Mouse (Mus musculus) myocyte (in vitro differentiated cells): Measurements from ENCODE around the gene Mlxip. TPM values are rescaled to one million over a fixed set of nuclear protein-coding genes. Genes with fewer than 3 reads are reported as not detected.

Experiments
- H3K27me3 ChIP-seq: one replicate; pipeline ENCODE4 v1.6.1; 2011; ENCODE audit not compliant: control insufficient read depth, insufficient read depth, insufficient read length
- H3K36me3 ChIP-seq: one replicate; pipeline ENCODE4 v1.6.1; 2011; ENCODE audit not compliant: control insufficient read depth, insufficient read depth
- H3K4me2 ChIP-seq: one replicate; pipeline ENCODE4 v1.6.1; 2011; ENCODE audit warnings: low read depth, control low read depth
- H3K4me3 ChIP-seq: one replicate; pipeline ENCODE4 v1.5.1; 2011; ENCODE audit warnings: mild to moderate bottlenecking, control low read depth, moderate library complexity
- H3K79me2 ChIP-seq: one replicate; pipeline ENCODE4 v1.6.1; 2011; ENCODE audit not compliant: control insufficient read depth, insufficient read depth
- H3ac ChIP-seq: one replicate; pipeline ENCODE4 v1.6.1; 2011; ENCODE audit not compliant: control insufficient read depth, insufficient read length
- CEBPB ChIP-seq: IDR thresholded peaks from 2 replicates; pipeline ENCODE4 v1.6.1; 2011; ENCODE audit warnings: mild to moderate bottlenecking, moderate library complexity; ENCODE audit not compliant: poor library complexity, insufficient read depth, severe bottlenecking
- E2F4 ChIP-seq: IDR thresholded peaks from one replicate; pipeline ENCODE4 v1.6.1; 2011; ENCODE audit warnings: mild to moderate bottlenecking, control low read depth, moderate library complexity; ENCODE audit not compliant: insufficient read depth
- MAX ChIP-seq: IDR thresholded peaks from one replicate; pipeline ENCODE4 v1.6.1; 2011; ENCODE audit warnings: low read depth, mild to moderate bottlenecking, control low read depth
- MYOD1 ChIP-seq, 3 experiments: IDR thresholded peaks; one replicate each; pipeline ENCODE4 v1.6.1; 2011; ENCODE audit warnings: control low read depth in 2 of 3, low read depth in 2 of 3, mild to moderate bottlenecking in 2 of 3, moderate library complexity in 1 of 3; ENCODE audit not compliant: insufficient read length in 2 of 3, control insufficient read depth in 1 of 3
- MYOG ChIP-seq, 3 experiments: IDR thresholded peaks; one replicate each; pipeline ENCODE4 v1.6.1; 2011; ENCODE audit warnings: control low read depth in 2 of 3, low read depth in 2 of 3, mild to moderate bottlenecking in 2 of 3; ENCODE audit not compliant: insufficient read length in 2 of 3, control insufficient read depth in 1 of 3, insufficient read depth in 1 of 3
- POLR2A ChIP-seq: IDR thresholded peaks from one replicate; pipeline ENCODE4 v1.6.1; 2011; ENCODE audit warnings: low read depth, mild to moderate bottlenecking, control low read depth, moderate library complexity; ENCODE audit not compliant: insufficient read length
- POLR2AphosphoS2 ChIP-seq: IDR thresholded peaks from one replicate; pipeline ENCODE4 v1.6.1; 2011; ENCODE audit warnings: low read depth, control low read depth; ENCODE audit not compliant: insufficient read length
- REST ChIP-seq: IDR thresholded peaks from one replicate; pipeline ENCODE4 v1.6.1; 2011; ENCODE audit warnings: mild to moderate bottlenecking, control low read depth, moderate library complexity; ENCODE audit not compliant: insufficient read depth, insufficient read length
- SRF ChIP-seq: IDR thresholded peaks from one replicate; pipeline ENCODE4 v1.6.1; 2011; ENCODE audit warnings: low read depth; ENCODE audit not compliant: control insufficient read depth, insufficient read length
- TCF12 ChIP-seq: IDR thresholded peaks from one replicate; pipeline ENCODE4 v1.6.1; 2011; ENCODE audit warnings: mild to moderate bottlenecking, control low read depth; ENCODE audit not compliant: poor library complexity, insufficient read depth, severe bottlenecking
- TCF3 ChIP-seq: IDR thresholded peaks from one replicate; pipeline ENCODE4 v1.6.1; 2011; ENCODE audit warnings: low read depth, control low read depth; ENCODE audit not compliant: insufficient read length
- USF1 ChIP-seq: IDR thresholded peaks from one replicate; pipeline ENCODE4 v1.6.1; 2011; ENCODE audit warnings: low read depth, mild to moderate bottlenecking, control low read depth, moderate library complexity
- polyA plus RNA-seq: library from polyadenylated mRNA; unstranded; fragments of >200 nt; fragmentation: generic; extraction: Trizol; gene quantifications from one replicate; pipeline ENCODE4 v1.2.1, GENCODE M21; 2012; ENCODE audit warnings: missing spikeins

Mlxip gene
- polyA plus RNA-seq, 1 experiment: 6.0 TPM

DNA sequence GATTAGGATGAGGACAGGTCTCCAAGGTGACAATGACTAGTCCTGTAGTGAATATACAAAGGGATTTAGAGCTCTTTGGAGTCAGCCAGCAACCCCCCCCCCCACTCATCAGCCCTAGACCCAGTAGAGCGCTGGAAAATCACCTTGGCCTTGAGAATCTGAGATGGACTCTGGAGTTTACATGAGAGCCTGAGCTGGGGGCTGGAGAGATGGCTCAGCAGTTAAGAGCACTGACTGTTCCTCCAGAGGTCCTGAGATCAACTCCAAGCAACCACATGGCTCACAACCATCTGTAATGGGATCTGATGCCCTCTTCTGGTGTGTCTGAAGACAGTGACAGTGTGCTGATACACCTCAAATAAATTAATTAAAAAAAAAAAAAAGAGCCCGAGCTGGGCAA is 46.6 kb upstream of the Mlxip start:
- Histone ChIP-seq H3K27me3 (no peaks in the 10 kb centered on the region), H3K4me2 (no peak overlapping the region), H3K79me2 (peaks cover 18% of the 10 kb centered on the region), H3ac (no peak overlapping the region), H3K36me3 (no peaks in the 10 kb centered on the region), H3K4me3 (no peak overlapping the region)
- TF ChIP-seq E2F4 (no peak), MAX (no peak), REST (no peak), CEBPB (no peak), MYOD1 (IDR thresholded peaks at IDR 0.05; ENCODE audit: control insufficient read depth in 1 of 3, insufficient read length in 2 of 3, low read depth in 2 of 3) (no peak), USF1 (no peak), TCF12 (no peak), TCF3 (no peak)

DNA sequence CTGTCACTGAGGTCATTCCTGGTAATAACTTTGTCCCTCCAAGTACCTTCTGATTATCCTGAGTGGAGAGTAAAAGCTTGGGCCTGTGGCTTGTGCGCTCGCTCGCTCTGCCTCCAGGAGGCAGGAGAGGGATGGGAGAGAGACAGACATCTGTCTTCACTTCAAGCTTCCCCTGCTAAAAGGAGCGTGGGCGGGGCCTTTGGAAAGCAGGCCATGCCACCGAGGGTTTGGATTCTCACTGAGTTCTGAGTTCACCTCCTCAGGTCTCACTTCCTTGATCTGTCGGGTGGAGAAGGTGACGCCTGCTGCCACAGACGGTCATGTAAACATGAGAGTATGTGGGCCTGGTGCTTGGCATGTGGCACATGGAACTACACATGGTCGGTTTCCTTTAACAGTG is 44.2 kb upstream of the Mlxip start:
- no peaks in the 10 kb centered on the region for H3K36me3 ChIP-seq
- no peak overlapping the region for H3ac ChIP-seq
- H3K27me3 ChIP-seq: no peaks in the 10 kb centered on the region
- no peak overlapping the region for H3K4me3 ChIP-seq
- TF ChIP-seq POLR2A (no peak), TCF12 (no peak), SRF (no peak), MYOG (IDR thresholded peaks at IDR 0.05; ENCODE audit: control insufficient read depth in 1 of 3, insufficient read depth in 1 of 3, insufficient read length in 2 of 3, low read depth in 2 of 3) (no peak), MYOD1 (IDR thresholded peaks at IDR 0.05; ENCODE audit: control insufficient read depth in 1 of 3, insufficient read length in 2 of 3, low read depth in 2 of 3) (no peak), TCF3 (no peak), CEBPB (no peak), MAX (no peak), POLR2AphosphoS2 (no peak), USF1 (no peak), E2F4 (no peak), REST (no peak)
- no peak overlapping the region for H3K4me2 ChIP-seq
- peaks cover 18% of the 10 kb centered on the region for H3K79me2 ChIP-seq

DNA sequence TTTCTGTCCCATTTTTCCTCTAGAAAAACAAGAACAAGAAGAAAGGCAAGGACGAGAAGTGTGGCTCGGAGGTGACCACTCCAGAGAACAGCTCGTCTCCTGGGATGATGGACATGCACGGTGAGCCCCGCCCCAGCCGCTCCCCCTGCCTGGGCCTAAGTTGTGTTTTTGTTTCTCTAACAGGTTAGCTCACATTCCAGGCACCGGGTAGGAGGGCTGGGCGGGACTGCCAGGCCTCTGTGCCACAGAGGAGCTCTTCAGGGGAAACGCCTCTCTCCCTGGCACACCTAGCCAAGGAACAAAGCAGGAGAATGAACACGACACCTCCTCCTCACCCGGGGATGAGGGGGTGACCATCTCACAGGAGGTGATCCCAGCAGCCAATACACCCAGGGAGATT is 38.7 kb upstream of the Mlxip start:
- Histone ChIP-seq H3K79me2 (no peaks in the 10 kb centered on the region), H3K27me3 (no peaks in the 10 kb centered on the region), H3ac (no peak overlapping the region), H3K4me2 (no peak overlapping the region), H3K4me3 (no peak overlapping the region), H3K36me3 (peaks cover 5% of the 10 kb centered on the region)
- TF ChIP-seq SRF: no peak

DNA sequence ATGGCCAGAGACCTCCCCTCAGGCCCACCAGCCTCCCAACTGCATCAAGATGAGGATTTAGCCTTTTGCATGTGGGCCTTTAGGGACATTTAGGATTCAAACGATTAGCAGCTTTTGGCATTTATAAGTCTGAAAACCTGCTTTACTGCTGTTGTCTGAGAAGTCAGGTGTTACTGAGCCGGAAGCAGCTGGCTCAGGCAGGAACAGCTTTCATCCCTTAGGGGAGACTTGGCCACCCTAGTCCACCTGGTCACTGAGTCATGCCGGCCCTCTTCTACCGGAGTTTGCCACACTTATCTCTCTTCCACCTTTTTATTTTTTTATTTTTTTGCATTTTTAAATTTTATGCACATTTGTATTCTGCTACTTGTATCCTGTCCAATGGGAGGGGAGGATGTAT is 37.3 kb upstream of the Mlxip start:
- Histone ChIP-seq H3K79me2 (no peaks in the 10 kb centered on the region), H3ac (no peak overlapping the region), H3K27me3 (no peaks in the 10 kb centered on the region), H3K36me3 (peaks cover 10% of the 10 kb centered on the region), H3K4me2 (no peak overlapping the region), H3K4me3 (no peak overlapping the region)
- no peak for TF ChIP-seq TCF12
- no peak for TF ChIP-seq POLR2AphosphoS2
- TF ChIP-seq REST: no peak
- no peak for TF ChIP-seq TCF3
- no peak for TF ChIP-seq MYOD1 (IDR thresholded peaks at IDR 0.05; ENCODE audit: control insufficient read depth in 1 of 3, insufficient read length in 2 of 3, low read depth in 2 of 3)

DNA sequence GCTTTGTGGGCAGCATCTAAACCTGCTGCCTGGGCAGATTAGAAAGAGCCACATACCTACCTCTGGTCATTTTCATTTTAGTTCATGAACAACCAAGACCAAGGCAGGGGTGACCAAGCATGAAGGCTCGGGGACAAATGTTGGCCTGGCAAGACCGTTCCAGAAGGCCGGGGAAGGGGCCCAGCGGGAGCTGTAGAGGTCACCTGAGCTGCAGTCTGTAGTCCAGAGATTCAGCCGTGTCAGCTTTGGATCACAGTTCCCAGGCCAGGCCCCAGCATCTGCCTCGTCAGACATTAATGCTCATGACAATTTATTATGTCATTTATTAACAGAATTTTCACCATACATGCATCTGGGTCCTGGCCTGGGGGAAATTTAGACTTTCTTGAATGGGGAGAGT is 35.2 kb upstream of the Mlxip start:
- no peak overlapping the region for H3K4me2 ChIP-seq
- H3ac ChIP-seq: no peak overlapping the region
- H3K4me3 ChIP-seq: no peak overlapping the region
- peaks cover 10% of the 10 kb centered on the region for H3K36me3 ChIP-seq
- TF ChIP-seq MYOG (IDR thresholded peaks at IDR 0.05; ENCODE audit: control insufficient read depth in 1 of 3, insufficient read depth in 1 of 3, insufficient read length in 2 of 3, low read depth in 2 of 3): no peak
- TF ChIP-seq USF1: no peak
- no peak for TF ChIP-seq CEBPB
- TF ChIP-seq E2F4: no peak
- TF ChIP-seq TCF3: no peak
- TF ChIP-seq MAX: no peak
- H3K27me3 ChIP-seq: no peaks in the 10 kb centered on the region
- H3K79me2 ChIP-seq: no peaks in the 10 kb centered on the region

DNA sequence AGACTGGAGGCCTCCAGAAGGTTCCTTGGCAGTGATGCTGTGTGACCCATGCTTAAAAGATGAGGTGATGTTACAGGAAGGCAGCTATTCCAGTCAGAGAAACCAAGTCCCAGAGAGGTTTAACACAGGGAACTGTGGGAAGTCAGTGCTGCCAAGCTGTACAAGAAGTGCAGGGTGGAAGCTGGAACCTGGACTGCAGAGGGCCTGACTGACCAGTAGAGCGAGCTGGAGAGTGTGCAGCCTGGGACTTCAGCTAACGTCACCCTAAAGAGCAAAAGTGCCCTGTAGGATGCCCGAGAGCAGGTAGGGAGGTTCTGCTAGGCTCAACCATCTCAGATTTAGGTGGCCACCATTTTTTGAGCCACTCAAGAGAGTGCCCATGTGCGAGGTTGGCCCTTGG is 31.7 kb upstream of the Mlxip start:
- Histone ChIP-seq H3K4me2 (no peak overlapping the region), H3K79me2 (no peaks in the 10 kb centered on the region), H3K27me3 (no peaks in the 10 kb centered on the region), H3K4me3 (no peak overlapping the region), H3ac (no peak overlapping the region), H3K36me3 (peaks cover 8% of the 10 kb centered on the region)
- no peak for TF ChIP-seq POLR2A
- TF ChIP-seq MYOG (IDR thresholded peaks at IDR 0.05; ENCODE audit: control insufficient read depth in 1 of 3, insufficient read depth in 1 of 3, insufficient read length in 2 of 3, low read depth in 2 of 3): no peak
- no peak for TF ChIP-seq MAX
- no peak for TF ChIP-seq MYOD1 (IDR thresholded peaks at IDR 0.05; ENCODE audit: control insufficient read depth in 1 of 3, insufficient read length in 2 of 3, low read depth in 2 of 3)
- no peak for TF ChIP-seq SRF
- TF ChIP-seq E2F4: no peak
- no peak for TF ChIP-seq USF1
- no peak for TF ChIP-seq CEBPB
- TF ChIP-seq POLR2AphosphoS2: no peak
- no peak for TF ChIP-seq TCF12
- TF ChIP-seq REST: no peak
- TF ChIP-seq TCF3: no peak
